Comparison of ENCODE assay signal across 1 mouse cellular context in genomic region chr3:94915903-94916741, GRCm38 (mm10).
TF ChIP-seq lines count a peak whose summit lies in the region.

No protein-coding gene starts in this region.

TF ChIP-seq in MEL, 35 proteins besides CTCF, POLR2A, EP300 and RAD21 (continued from another document):
- TF ChIP-seq E2F4 (IDR thresholded peaks at IDR 0.05; ENCODE audit: borderline replicate concordance, low read depth, low read length), result no peak
- TF ChIP-seq MAFK (IDR thresholded peaks at IDR 0.05; ENCODE audit: borderline replicate concordance, low read depth, low read length), result no peak
- TF ChIP-seq USF1 (IDR thresholded peaks at IDR 0.05; ENCODE audit: low read depth, low read length), result no peak
- no peak for TF ChIP-seq NRF1 (IDR thresholded peaks at IDR 0.05; ENCODE audit: insufficient read depth, low read depth, low read length, poor library complexity, severe bottlenecking)
- no peak for TF ChIP-seq MYC (IDR thresholded peaks at IDR 0.05; ENCODE audit: low read depth, low read length)
- no peak for TF ChIP-seq JUND (IDR thresholded peaks at IDR 0.05; ENCODE audit: low read depth, low read length)
- TF ChIP-seq CHD2 (IDR thresholded peaks at IDR 0.05; ENCODE audit: low read length), result no peak
- no peak for TF ChIP-seq UBTF (IDR thresholded peaks at IDR 0.05; ENCODE audit: borderline replicate concordance, insufficient read depth, low read depth, low read length)
- TF ChIP-seq MYB (IDR thresholded peaks at IDR 0.05; ENCODE audit: low read depth, low read length), result no peak
TF ChIP-seq in MEL: peak in this region for 4.
